Mouse (Mus musculus): Measurements from ENCODE around the gene Rdx. TPM values are rescaled to one million over a fixed set of nuclear protein-coding genes. Genes with fewer than 3 reads are reported as not detected.
"Not testable (repeated sequence)": the region's sequence is repeated elsewhere in the genome, so short reads cannot be mapped to it uniquely, and the experiment has no call there.

Rdx gene
- total RNA-seq, 2 experiments from 2014 or later: 43.3 to 46.4 TPM

- intact Hi-C loops (cut with DNase I): loop anchor here (5.0 kb wide), 2 partner anchors 72 to 118 kb away; partner anchors contain the start of gene Zc3h12c
- DNase-seq (ENCODE audit: low spot score in 2 of 2): no peak
Observed at GRCm38 (mm10) chr9:52049605-52050004, 2.6 kb downstream of the Rdx start.

GRCm38 (mm10) chr9:52050361-52050760 lies 3.4 kb downstream of the Rdx start:
- no peak for DNase-seq (ENCODE audit: low spot score in 2 of 2)
- intact Hi-C loops (cut with DNase I): no loop called here

- DNase-seq (ENCODE audit: low spot score in 2 of 2): no peak
- intact Hi-C loops (cut with DNase I): no loop called here
Observed at GRCm38 (mm10) chr9:52052221-52052620, 5.2 kb downstream of the Rdx start.

- intact Hi-C loops (cut with DNase I): no loop called here
- DNase-seq (ENCODE audit: low spot score in 2 of 2): no peak
Observed at GRCm38 (mm10) chr9:52055313-52055712, 8.3 kb downstream of the Rdx start.

GRCm38 (mm10) chr9:52059788-52060187 lies 12.8 kb downstream of the Rdx start:
- no peak for DNase-seq (ENCODE audit: low spot score in 2 of 2)
- intact Hi-C loops (cut with DNase I): no loop called here

- no peak for DNase-seq (ENCODE audit: low spot score in 2 of 2)
- intact Hi-C loops (cut with DNase I): loop anchor here (5.0 kb wide), 1 partner anchor 217 kb away; no protein-coding TSS in a partner anchor
Observed at GRCm38 (mm10) chr9:52070052-52070451, 23.1 kb downstream of the Rdx start.

GRCm38 (mm10) chr9:52071352-52071751 lies 24.4 kb downstream of the Rdx start:
- intact Hi-C loops (cut with DNase I): loop anchor here (5.0 kb wide), 1 partner anchor 216 kb away; no protein-coding TSS in a partner anchor
- DNase-seq (ENCODE audit: low spot score in 2 of 2): not testable (repeated sequence)

GRCm38 (mm10) chr9:52072202-52072601 lies 25.2 kb downstream of the Rdx start:
- intact Hi-C loops (cut with DNase I): loop anchor here (5.0 kb wide), 1 partner anchor 215 kb away; no protein-coding TSS in a partner anchor
- no peak for DNase-seq (ENCODE audit: low spot score in 2 of 2)

- intact Hi-C loops (cut with DNase I): no loop called here
- no peak for DNase-seq (ENCODE audit: low spot score in 2 of 2)
Observed at GRCm38 (mm10) chr9:52076089-52076488, 29.1 kb downstream of the Rdx start.

- no peak for DNase-seq (ENCODE audit: low spot score in 2 of 2)
- intact Hi-C loops (cut with DNase I): no loop called here
Observed at GRCm38 (mm10) chr9:52077692-52078091, 30.7 kb downstream of the Rdx start.

GRCm38 (mm10) chr9:52081979-52082378 lies 35.0 kb downstream of the Rdx start:
- intact Hi-C loops (cut with DNase I): no loop called here
- no peak for DNase-seq (ENCODE audit: low spot score in 2 of 2)

- DNase-seq (ENCODE audit: low spot score in 2 of 2): no peak
- intact Hi-C loops (cut with DNase I): no loop called here
Observed at GRCm38 (mm10) chr9:52082414-52082813, 35.4 kb downstream of the Rdx start.

- intact Hi-C loops (cut with DNase I): loop anchor here (10.0 kb wide), 1 partner anchor 193 kb away; no protein-coding TSS in a partner anchor
- DNase-seq (ENCODE audit: low spot score in 2 of 2): no peak
Observed at GRCm38 (mm10) chr9:52091752-52092151, 44.8 kb downstream of the Rdx start.

GRCm38 (mm10) chr9:52092311-52092710 lies 45.3 kb downstream of the Rdx start:
- intact Hi-C loops (cut with DNase I): loop anchor here (10.0 kb wide), 1 partner anchor 192 kb away; no protein-coding TSS in a partner anchor
- no peak for DNase-seq (ENCODE audit: low spot score in 2 of 2)

GRCm38 (mm10) chr9:52093108-52093507 lies 46.1 kb downstream of the Rdx start:
- intact Hi-C loops (cut with DNase I): loop anchor here (10.0 kb wide), 1 partner anchor 192 kb away; no protein-coding TSS in a partner anchor
- no peak for DNase-seq (ENCODE audit: low spot score in 2 of 2)

- intact Hi-C loops (cut with DNase I): loop anchor here (10.0 kb wide), 1 partner anchor 191 kb away; no protein-coding TSS in a partner anchor
- no peak for DNase-seq (ENCODE audit: low spot score in 2 of 2)
Observed at GRCm38 (mm10) chr9:52094016-52094415, 47.0 kb downstream of the Rdx start.

- DNase-seq (ENCODE audit: low spot score in 2 of 2): no peak
- intact Hi-C loops (cut with DNase I): loop anchor here (10.0 kb wide), 1 partner anchor 190 kb away; no protein-coding TSS in a partner anchor
Observed at GRCm38 (mm10) chr9:52094471-52094980, 47.6 kb downstream of the Rdx start.

GRCm38 (mm10) chr9:52095666-52096065 lies 48.7 kb downstream of the Rdx start:
- intact Hi-C loops (cut with DNase I): loop anchor here (1.0 to 10.0 kb wide), 3 partner anchors 47 to 189 kb away; no protein-coding TSS in a partner anchor

GRCm38 (mm10) chr9:52097386-52097785 lies 50.4 kb downstream of the Rdx start:
- DNase-seq (ENCODE audit: low spot score in 2 of 2): no peak
- intact Hi-C loops (cut with DNase I): loop anchor here (5.0 to 10.0 kb wide), 2 partner anchors 120 to 187 kb away; no protein-coding TSS in a partner anchor

More at GRCm38 (mm10) chr9:52095666-52096065, 48.7 kb downstream of the Rdx start:
- no peak for DNase-seq (ENCODE audit: low spot score in 2 of 2)

- intact Hi-C loops (cut with DNase I): loop anchor here (5.0 to 10.0 kb wide), 2 partner anchors 121 to 186 kb away; no protein-coding TSS in a partner anchor
- DNase-seq (ENCODE audit: low spot score in 2 of 2): peak; percentile 59 to 69
Observed at GRCm38 (mm10) chr9:52098600-52098999, 51.6 kb downstream of the Rdx start.

- intact Hi-C loops (cut with DNase I): no loop called here
- DNase-seq (ENCODE audit: low spot score in 2 of 2): no peak
Observed at GRCm38 (mm10) chr9:52100426-52100825, 53.5 kb downstream of the Rdx start.
